Mouse (Mus musculus) intestine, embryonic 16.5 days (tissue): ENCODE data around the gene Cmtm4. TPM values are rescaled to one million over a fixed set of nuclear protein-coding genes. Genes with fewer than 3 reads are reported as not detected.

Experiments used
- ATAC-seq: fragments of 200-750 bp; cut with Nextera tagmentation; 2 replicates; pipeline ENCODE4 v1.8.0; 2017; ENCODE audit warnings: moderate TSS enrichment, moderate library complexity
- H3K27ac ChIP-seq: fragments of 300-500 bp; sonication (generic); 2 replicates; pipeline ENCODE4 v1.5.1; 2014; ENCODE audit warnings: mild to moderate bottlenecking, low read length
- H3K27me3 ChIP-seq: fragments of 300-500 bp; sonication (generic); replicated peaks from 2 replicates; pipeline ENCODE4 v1.6.1; 2014; ENCODE audit warnings: low read length, control low read depth, mixed read lengths; ENCODE audit not compliant: control insufficient read depth, insufficient read depth
- H3K36me3 ChIP-seq: fragments of 300-500 bp; sonication (generic); 2 replicates; pipeline ENCODE4 v1.6.1; 2014; ENCODE audit warnings: low read length, control low read depth; ENCODE audit not compliant: control insufficient read depth, insufficient read depth
- H3K4me1 ChIP-seq: fragments of 300-500 bp; sonication (generic); 2 replicates; pipeline ENCODE4 v1.6.1; 2014; ENCODE audit warnings: low read length, control low read depth, mixed read lengths; ENCODE audit not compliant: control insufficient read depth, insufficient read depth
- H3K4me2 ChIP-seq: fragments of 300-500 bp; sonication (generic); 2 replicates; pipeline ENCODE4 v1.6.1; 2014; ENCODE audit warnings: low read depth, low read length, control low read depth
- H3K4me3 ChIP-seq: fragments of 300-500 bp; sonication (generic); 2 replicates; pipeline ENCODE4 v1.5.1; 2014; ENCODE audit warnings: mild to moderate bottlenecking, low read length
- H3K9ac ChIP-seq: fragments of 300-500 bp; sonication (generic); 2 replicates; pipeline ENCODE4 v1.6.1; 2014; ENCODE audit warnings: low read depth, low read length
- H3K9me3 ChIP-seq: fragments of 300-500 bp; sonication (generic); 2 replicates; pipeline ENCODE4 v1.6.1; 2016; ENCODE audit warnings: low read length, control low read depth; ENCODE audit not compliant: control insufficient read depth
- WGBS: fragments of 180-500 bp; shearing (Covaris S2); extraction: QIAGEN DNeasy Blood & Tissue Kit; methylation state at CpG from one replicate; pipeline ENCODE4 v1.1.7; 2014; 5-methylcytosine and 5-hydroxymethylcytosine counted together
- polyA plus RNA-seq: library from polyadenylated mRNA; unstranded; fragments of >200 nt; fragmentation: Nextera tagmentation; extraction: Ambion mirVana; gene quantifications from 2 replicates; pipeline ENCODE4 v1.2.1, GENCODE M21; 2015

Cmtm4 gene
- polyA plus RNA-seq, 1 experiment from 2014 or later, result 4.2 TPM

DNA sequence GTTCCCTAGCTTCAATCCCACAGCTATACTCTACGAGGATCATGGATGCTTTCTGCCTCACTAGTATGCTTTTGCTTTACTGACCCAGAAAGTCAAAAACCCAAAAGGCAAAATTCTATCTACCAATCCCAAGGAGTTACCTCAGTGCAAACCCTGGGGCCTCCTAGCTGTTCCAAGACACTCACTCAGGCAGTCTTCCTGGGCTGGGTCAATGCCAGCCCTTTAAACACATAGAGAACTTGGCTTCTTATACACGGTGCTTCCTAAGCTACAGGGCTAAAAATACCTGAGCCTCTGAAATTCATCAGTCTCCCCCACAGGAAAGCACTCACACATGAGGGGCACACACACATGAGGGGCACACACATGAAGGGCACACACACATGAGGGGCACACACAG is 12.3 kb downstream of the Cmtm4 start:
- 64% methylated on average over 2 of the region's 2 CpGs for WGBS
- no peak overlapping the region for H3K4me2 ChIP-seq
- H3K4me3 ChIP-seq, result no peak overlapping the region
- no peaks in the 10 kb centered on the region for H3K9me3 ChIP-seq
- peak overlapping the region; percentile 69 for H3K27ac ChIP-seq
- H3K9ac ChIP-seq, result no peak overlapping the region
- H3K4me1 ChIP-seq, result peaks cover 76% of the 10 kb centered on the region
- no peaks in the 10 kb centered on the region for H3K27me3 ChIP-seq
- no peak for ATAC-seq
- H3K36me3 ChIP-seq, result no peaks in the 10 kb centered on the region

GRCm38 (mm10) chr8:104380961-104381411 is 14.6 kb downstream of the Cmtm4 start:
- Histone ChIP-seq H3K4me3 (no peak overlapping the region), H3K4me2 (no peak overlapping the region), H3K27ac (no peak overlapping the region), H3K4me1 (peaks cover 65% of the 10 kb centered on the region), H3K9me3 (no peaks in the 10 kb centered on the region), H3K27me3 (no peaks in the 10 kb centered on the region), H3K9ac (peak overlapping the region; percentile 29; the same call in 1 of the 2 replicates), H3K36me3 (no peaks in the 10 kb centered on the region)
- 79% methylated on average over 5 of the region's 5 CpGs for WGBS
- no peak for ATAC-seq

DNA sequence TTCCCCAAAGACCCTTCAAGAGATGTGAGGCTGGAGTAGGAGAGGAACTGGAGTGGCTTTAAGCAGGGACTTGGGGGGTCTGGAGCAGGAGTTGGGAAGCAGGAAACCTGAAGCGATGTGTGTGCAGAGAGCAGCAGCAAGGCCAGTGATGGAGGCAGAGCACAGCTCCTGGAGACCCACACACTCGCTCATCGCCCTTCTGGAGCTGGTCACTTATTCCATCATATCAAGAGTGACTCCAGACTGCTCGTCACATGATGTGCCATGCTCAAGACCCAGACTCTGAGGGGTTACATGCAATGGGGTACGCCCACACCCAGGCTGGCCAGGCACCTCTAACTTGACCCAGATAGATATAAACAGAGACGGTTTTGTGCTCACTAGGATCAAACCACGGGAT is 15.3 kb downstream of the Cmtm4 start:
- H3K4me2 ChIP-seq, result no peak overlapping the region
- H3K9ac ChIP-seq, result 0 out of 2 replicates have a peak overlapping the region, but pooled peaks have one; percentile 29
- H3K4me1 ChIP-seq, result peaks cover 65% of the 10 kb centered on the region
- H3K9me3 ChIP-seq, result no peaks in the 10 kb centered on the region
- no peaks in the 10 kb centered on the region for H3K36me3 ChIP-seq
- WGBS, result 79% methylated on average over 7 of the region's 7 CpGs
- H3K27ac ChIP-seq, result no peak overlapping the region
- H3K4me3 ChIP-seq, result no peak overlapping the region
- ATAC-seq, result no peak
- H3K27me3 ChIP-seq, result no peaks in the 10 kb centered on the region

- 73% methylated on average over 10 of the region's 10 CpGs for WGBS
- Histone ChIP-seq H3K4me1 (peaks cover 69% of the 10 kb centered on the region), H3K4me2 (no peak overlapping the region), H3K27ac (no peak overlapping the region), H3K9ac (no peak overlapping the region), H3K4me3 (no peak overlapping the region), H3K27me3 (no peaks in the 10 kb centered on the region), H3K36me3 (no peaks in the 10 kb centered on the region), H3K9me3 (no peaks in the 10 kb centered on the region)
- ATAC-seq, result no peak
Observed at GRCm38 (mm10) chr8:104379301-104379836, 16.2 kb downstream of the Cmtm4 start.

- Histone ChIP-seq H3K4me3 (no peak overlapping the region), H3K4me1 (peaks cover 59% of the 10 kb centered on the region), H3K27ac (peak overlapping the region; percentile 61; the same call in 1 of the 2 replicates), H3K36me3 (no peaks in the 10 kb centered on the region), H3K9ac (no peak overlapping the region), H3K4me2 (no peak overlapping the region), H3K9me3 (no peaks in the 10 kb centered on the region), H3K27me3 (no peaks in the 10 kb centered on the region)
- WGBS, result 47% methylated on average over 11 of the region's 11 CpGs
- ATAC-seq, result no peak
Observed at GRCm38 (mm10) chr8:104376669-104377068, 18.9 kb downstream of the Cmtm4 start.

- peak overlapping the region; percentile 55 for H3K9ac ChIP-seq
- H3K36me3 ChIP-seq, result no peaks in the 10 kb centered on the region
- no peaks in the 10 kb centered on the region for H3K27me3 ChIP-seq
- H3K9me3 ChIP-seq, result no peaks in the 10 kb centered on the region
- no peak for ATAC-seq
- peaks cover 52% of the 10 kb centered on the region for H3K4me1 ChIP-seq
- 61% methylated on average over 5 of the region's 5 CpGs for WGBS
- H3K4me3 ChIP-seq, result 0 out of 2 replicates have a peak overlapping the region, but pooled peaks have one; percentile 4
- H3K27ac ChIP-seq, result peak overlapping the region; percentile 95
- peak overlapping the region; percentile 47 for H3K4me2 ChIP-seq
Observed at GRCm38 (mm10) chr8:104375959-104376358, 19.6 kb downstream of the Cmtm4 start.

DNA sequence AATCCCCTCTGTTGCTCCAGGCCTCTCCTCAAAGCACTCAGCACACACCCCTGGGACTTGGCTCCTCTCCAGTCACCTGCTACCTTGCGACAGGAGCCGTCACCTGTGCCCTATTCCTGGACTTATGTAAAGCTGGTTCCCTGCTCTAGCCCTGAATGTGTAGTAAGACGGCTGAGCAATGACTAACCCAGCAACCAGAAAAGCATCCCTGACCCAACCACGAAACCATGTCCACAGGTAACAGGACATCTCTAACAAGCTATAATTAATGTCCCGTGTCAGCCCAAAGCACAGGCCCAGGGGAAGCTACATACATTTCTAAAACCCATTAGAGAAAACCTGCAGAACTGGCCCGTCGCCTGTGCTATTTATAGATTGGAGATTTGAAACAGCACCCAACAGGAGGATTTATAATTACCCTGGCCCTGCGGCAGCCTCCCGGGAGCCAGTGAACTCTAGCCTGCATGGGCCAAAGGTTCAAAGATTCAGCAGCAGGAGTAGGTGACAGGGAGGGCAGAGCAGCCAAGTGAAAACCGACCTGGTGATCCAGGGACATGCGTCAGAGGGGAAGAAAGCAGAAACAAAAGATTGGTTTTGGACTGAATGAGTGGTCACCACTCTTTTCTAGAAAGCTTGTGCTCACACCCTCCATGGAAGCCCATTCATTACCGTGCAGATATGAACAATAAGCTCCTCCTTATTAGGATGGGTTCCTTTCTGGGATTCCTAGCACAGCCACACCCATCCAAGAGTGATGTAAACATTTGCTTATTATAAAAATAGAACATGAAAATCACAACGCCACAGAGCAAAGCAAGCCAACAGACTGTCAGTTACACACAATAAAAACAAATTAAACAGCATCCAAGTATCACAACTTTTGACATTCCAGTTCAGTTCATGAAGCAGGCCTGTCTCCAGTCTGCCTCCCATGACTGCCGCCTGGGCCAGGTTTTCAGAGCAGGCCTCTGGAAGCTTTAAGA is 20.5 kb downstream of the Cmtm4 start:
- WGBS, result 26% methylated on average over 14 of the region's 14 CpGs
- H3K27ac ChIP-seq, result peak overlapping the region; percentile 95
- no peak overlapping the region; the same call in 1 of the 2 replicates for H3K4me3 ChIP-seq
- no peaks in the 10 kb centered on the region for H3K27me3 ChIP-seq
- ATAC-seq, result peak; percentile 94
- H3K4me1 ChIP-seq, result peaks cover 45% of the 10 kb centered on the region
- no peaks in the 10 kb centered on the region for H3K9me3 ChIP-seq
- no peaks in the 10 kb centered on the region for H3K36me3 ChIP-seq
- peak overlapping the region; percentile 47 for H3K4me2 ChIP-seq
- peak overlapping the region; percentile 55 for H3K9ac ChIP-seq

- peak overlapping the region; percentile 95 for H3K27ac ChIP-seq
- H3K4me3 ChIP-seq, result peak overlapping the region; percentile 12; the same call in 1 of the 2 replicates
- no peaks in the 10 kb centered on the region for H3K27me3 ChIP-seq
- H3K4me1 ChIP-seq, result peaks cover 50% of the 10 kb centered on the region
- H3K9me3 ChIP-seq, result no peaks in the 10 kb centered on the region
- WGBS, result 57% methylated on average over 11 of the region's 11 CpGs
- no peak overlapping the region for H3K9ac ChIP-seq
- peak; percentile 10; the same call in 1 of the 2 replicates for ATAC-seq
- no peaks in the 10 kb centered on the region for H3K36me3 ChIP-seq
- H3K4me2 ChIP-seq, result peak overlapping the region; percentile 47
Observed at GRCm38 (mm10) chr8:104374269-104374668, 21.3 kb downstream of the Cmtm4 start.

- Histone ChIP-seq H3K4me3 (no peak overlapping the region; the same call in 1 of the 2 replicates), H3K4me2 (peak overlapping the region; percentile 47), H3K36me3 (no peaks in the 10 kb centered on the region), H3K9ac (no peak overlapping the region), H3K4me1 (peaks cover 48% of the 10 kb centered on the region), H3K27ac (peak overlapping the region; percentile 95), H3K27me3 (no peaks in the 10 kb centered on the region), H3K9me3 (no peaks in the 10 kb centered on the region)
- 68% methylated on average over 11 of the region's 11 CpGs for WGBS
- ATAC-seq, result peak; percentile 16
Observed at GRCm38 (mm10) chr8:104373779-104374178, 21.8 kb downstream of the Cmtm4 start.
